Mouse (Mus musculus) adipocyte (in vitro differentiated cells): ENCODE data around the gene Fsd1l.

Experiments used
- DNase-seq: peaks from one replicate; pipeline ENCODE4 v3.0.0-alpha.2; 2016; ENCODE audit warnings: low spot score

The Fsd1l gene

GRCm38 (mm10) chr4:53631316-53632010 lies at the start of gene Fsd1l:
Fsd1l (plus strand) TSS chr4:53631471.
- DNase-seq = peak; percentile 7

GRCm38 (mm10) chr4:53587676-53588075 lies 43.6 kb upstream of the Fsd1l start:
- DNase-seq = no peak

GRCm38 (mm10) chr4:53588936-53589335 lies 42.3 kb upstream of the Fsd1l start:
- DNase-seq = no peak

GRCm38 (mm10) chr4:53589466-53589865 lies 41.8 kb upstream of the Fsd1l start:
- DNase-seq = no peak

- DNase-seq = no peak
These were observed 41.1 kb upstream of the Fsd1l start for GRCm38 (mm10) chr4:53590163-53590562.

- no peak for DNase-seq
These were observed 40.4 kb upstream of the Fsd1l start for GRCm38 (mm10) chr4:53590691-53591447.

- no peak for DNase-seq
These were observed 39.7 kb upstream of the Fsd1l start for GRCm38 (mm10) chr4:53591536-53591935.

- no peak for DNase-seq
These were observed 39.3 kb upstream of the Fsd1l start for GRCm38 (mm10) chr4:53591941-53592340.

- no peak for DNase-seq
These were observed 38.9 kb upstream of the Fsd1l start for GRCm38 (mm10) chr4:53592386-53592785.

- DNase-seq = peak; percentile 82
These were observed 37.1 kb upstream of the Fsd1l start for GRCm38 (mm10) chr4:53594204-53594603.

GRCm38 (mm10) chr4:53595246-53596062 lies 35.8 kb upstream of the Fsd1l start:
- no peak for DNase-seq

- no peak for DNase-seq
These were observed 35.0 kb upstream of the Fsd1l start for GRCm38 (mm10) chr4:53596063-53596895.

- peak; percentile 16 for DNase-seq
These were observed 30.8 kb upstream of the Fsd1l start for GRCm38 (mm10) chr4:53600462-53600861.

- no peak for DNase-seq
These were observed 16.6 kb upstream of the Fsd1l start for GRCm38 (mm10) chr4:53614576-53615225.

GRCm38 (mm10) chr4:53617968-53618367 lies 13.3 kb upstream of the Fsd1l start:
- no peak for DNase-seq

- DNase-seq = no peak
These were observed 11.2 kb upstream of the Fsd1l start for GRCm38 (mm10) chr4:53620104-53620503.

GRCm38 (mm10) chr4:53621084-53621483 lies 10.2 kb upstream of the Fsd1l start:
- no peak for DNase-seq

- DNase-seq = no peak
These were observed 9.8 kb upstream of the Fsd1l start for GRCm38 (mm10) chr4:53621490-53621889.

GRCm38 (mm10) chr4:53623711-53624110 lies 7.6 kb upstream of the Fsd1l start:
- DNase-seq = no peak

GRCm38 (mm10) chr4:53624816-53625215 lies 6.5 kb upstream of the Fsd1l start:
- no peak for DNase-seq

- DNase-seq = no peak
These were observed 6.0 kb upstream of the Fsd1l start for GRCm38 (mm10) chr4:53625263-53625662.
